Mouse (Mus musculus): Measurements from ENCODE around the gene Vps13c.

Vps13c gene

DNA sequence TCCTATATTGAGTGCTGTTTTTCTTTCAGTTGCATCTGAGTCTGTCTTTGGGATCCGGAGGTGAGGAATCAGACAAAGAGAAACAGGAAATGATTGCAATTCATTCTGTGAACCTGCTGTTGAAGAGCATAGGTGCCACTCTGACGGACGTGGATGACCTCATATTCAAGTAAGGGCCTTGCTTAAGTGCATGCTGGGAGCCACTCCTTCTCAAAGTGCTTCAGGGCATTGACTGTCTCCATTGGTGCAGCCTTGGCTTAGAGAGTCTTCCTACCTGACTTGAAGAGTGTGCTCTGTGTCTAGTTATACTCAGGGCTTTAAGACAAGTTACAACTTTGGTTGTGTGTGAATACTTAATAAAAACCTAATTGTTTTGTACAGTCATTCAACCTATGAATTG is 126.8 kb downstream of the Vps13c start:
- Histone ChIP-seq H3K36me3 (ENCODE audit: control insufficient read depth, insufficient read depth, low read length, poor library complexity, severe bottlenecking) (peaks cover 8% of the 10 kb centered on the region), H3K27me3 (ENCODE audit: control insufficient read depth, insufficient read depth, low read length, poor library complexity, severe bottlenecking) (no peaks in the 10 kb centered on the region)
- DNase-seq (ENCODE audit: low read depth, low spot score), result no peak

DNA sequence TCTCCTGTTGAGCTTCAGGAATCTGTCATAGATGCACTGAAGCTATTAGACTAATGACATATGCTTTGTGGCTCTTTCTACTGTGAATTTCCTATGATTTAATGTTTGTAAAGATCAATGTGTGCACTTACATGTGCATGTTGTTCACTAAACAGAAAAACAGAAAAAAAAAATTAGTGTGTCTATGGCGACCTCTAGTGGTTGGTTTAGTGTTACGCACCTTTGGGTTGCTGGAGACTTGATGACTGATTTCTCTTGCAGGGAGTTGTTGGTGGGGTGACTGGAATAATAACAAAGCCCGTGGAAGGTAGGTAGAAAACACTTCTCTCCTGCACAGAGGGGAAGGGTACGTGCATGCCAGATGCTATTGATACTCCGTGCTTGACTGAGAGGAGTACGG is 133.3 kb downstream of the Vps13c start:
- Histone ChIP-seq H3K36me3 (ENCODE audit: control insufficient read depth, insufficient read depth, low read length, poor library complexity, severe bottlenecking) (peaks cover 1% of the 10 kb centered on the region), H3K27me3 (ENCODE audit: control insufficient read depth, insufficient read depth, low read length, poor library complexity, severe bottlenecking) (no peaks in the 10 kb centered on the region)
- peak; percentile 60 for DNase-seq (ENCODE audit: low read depth, low spot score)

GRCm38 (mm10) chr9:67975491-67975890 is 135.3 kb downstream of the Vps13c start:
- no peak for DNase-seq (ENCODE audit: low read depth, low spot score)
- Histone ChIP-seq H3K27me3 (ENCODE audit: control insufficient read depth, insufficient read depth, low read length, poor library complexity, severe bottlenecking) (no peaks in the 10 kb centered on the region), H3K36me3 (ENCODE audit: control insufficient read depth, insufficient read depth, low read length, poor library complexity, severe bottlenecking) (no peaks in the 10 kb centered on the region; the same call in none of the 2 replicates)

GRCm38 (mm10) chr9:68006566-68006965 is 166.4 kb downstream of the Vps13c start:
- DNase-seq (ENCODE audit: low read depth, low spot score), result no peak
- H3K36me3 ChIP-seq (ENCODE audit: control insufficient read depth, insufficient read depth, low read length, poor library complexity, severe bottlenecking), result no peaks in the 10 kb centered on the region

DNA sequence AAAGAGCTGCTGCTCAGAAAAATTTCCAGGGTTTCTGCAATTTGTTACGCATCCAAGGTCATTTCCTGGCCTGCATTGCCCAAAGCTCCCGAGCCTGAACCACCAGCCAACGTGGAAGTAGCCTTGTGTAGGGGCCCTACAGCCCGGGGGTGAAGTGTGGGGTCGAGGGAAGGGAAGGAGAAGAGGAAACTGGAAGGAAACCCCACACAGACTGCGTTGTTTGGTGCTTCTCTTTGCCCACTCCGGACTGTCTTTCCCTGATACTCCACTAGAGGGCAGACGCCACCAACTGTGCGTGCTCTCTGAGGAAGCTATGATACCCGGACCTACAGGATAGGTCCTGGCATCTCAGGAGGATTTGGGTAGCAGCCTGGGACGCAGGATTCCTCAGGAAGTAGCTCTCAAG is 174.8 kb downstream of the Vps13c start:
- no peaks in the 10 kb centered on the region for H3K27me3 ChIP-seq (ENCODE audit: control insufficient read depth, insufficient read depth, low read length, poor library complexity, severe bottlenecking)
- no peaks in the 10 kb centered on the region for H3K36me3 ChIP-seq (ENCODE audit: control insufficient read depth, insufficient read depth, low read length, poor library complexity, severe bottlenecking)
- DNase-seq (ENCODE audit: low read depth, low spot score), result peak; percentile 51

More at GRCm38 (mm10) chr9:68006566-68006965, 166.4 kb downstream of the Vps13c start:
- no peaks in the 10 kb centered on the region for H3K27me3 ChIP-seq (ENCODE audit: control insufficient read depth, insufficient read depth, low read length, poor library complexity, severe bottlenecking)

- H3K27me3 ChIP-seq (ENCODE audit: control insufficient read depth, insufficient read depth, low read length, poor library complexity, severe bottlenecking), result no peaks in the 10 kb centered on the region
- no peak for DNase-seq (ENCODE audit: low read depth, low spot score)
- H3K36me3 ChIP-seq (ENCODE audit: control insufficient read depth, insufficient read depth, low read length, poor library complexity, severe bottlenecking), result no peaks in the 10 kb centered on the region
Observed at GRCm38 (mm10) chr9:68016255-68016954, 176.2 kb downstream of the Vps13c start.

DNA sequence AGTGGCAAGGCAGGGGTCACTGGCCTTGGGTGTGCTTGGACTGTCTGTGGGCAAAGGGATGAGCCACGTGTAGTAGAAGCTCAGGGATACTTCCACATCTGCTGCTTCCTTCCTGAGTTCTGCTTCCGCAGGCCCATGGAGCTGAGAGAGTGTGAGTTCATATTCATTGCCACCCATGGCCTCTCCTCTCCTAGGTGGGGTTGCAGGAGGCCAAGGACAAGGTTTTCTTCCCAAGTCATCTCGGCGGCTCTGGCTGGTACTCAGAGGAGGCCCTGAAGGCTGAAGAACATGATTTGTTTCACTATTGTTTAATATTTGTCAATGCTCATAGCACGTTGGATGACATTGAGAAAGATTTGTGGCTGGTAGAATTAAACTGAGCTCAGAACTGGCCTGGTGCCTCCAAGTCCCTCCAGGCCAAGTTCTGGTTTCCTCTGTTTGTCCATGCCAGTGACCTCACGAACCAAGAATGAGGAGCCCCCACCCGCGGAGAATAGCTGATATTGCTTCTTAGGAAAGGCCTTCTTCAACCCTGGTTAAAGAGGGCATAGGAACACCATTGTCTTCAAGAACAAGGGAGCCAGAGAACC is 180.7 kb downstream of the Vps13c start:
- no peaks in the 10 kb centered on the region for H3K36me3 ChIP-seq (ENCODE audit: control insufficient read depth, insufficient read depth, low read length, poor library complexity, severe bottlenecking)
- no peak for DNase-seq (ENCODE audit: low read depth, low spot score)
- H3K27me3 ChIP-seq (ENCODE audit: control insufficient read depth, insufficient read depth, low read length, poor library complexity, severe bottlenecking), result no peaks in the 10 kb centered on the region

- H3K36me3 ChIP-seq (ENCODE audit: control insufficient read depth, insufficient read depth, low read length, poor library complexity, severe bottlenecking), result no peaks in the 10 kb centered on the region
- no peak for DNase-seq (ENCODE audit: low read depth, low spot score)
Observed at GRCm38 (mm10) chr9:68022311-68023043, 182.3 kb downstream of the Vps13c start.

GRCm38 (mm10) chr9:68028631-68029030 is 188.4 kb downstream of the Vps13c start:
- H3K36me3 ChIP-seq (ENCODE audit: control insufficient read depth, insufficient read depth, low read length, poor library complexity, severe bottlenecking), result no peaks in the 10 kb centered on the region
- H3K27me3 ChIP-seq (ENCODE audit: control insufficient read depth, insufficient read depth, low read length, poor library complexity, severe bottlenecking), result no peaks in the 10 kb centered on the region
- DNase-seq (ENCODE audit: low read depth, low spot score), result no peak

More at GRCm38 (mm10) chr9:68022311-68023043, 182.3 kb downstream of the Vps13c start:
- H3K27me3 ChIP-seq (ENCODE audit: control insufficient read depth, insufficient read depth, low read length, poor library complexity, severe bottlenecking), result no peaks in the 10 kb centered on the region

GRCm38 (mm10) chr9:68033771-68034170 is 193.6 kb downstream of the Vps13c start:
- DNase-seq (ENCODE audit: low read depth, low spot score), result no peak
- Histone ChIP-seq H3K27me3 (ENCODE audit: control insufficient read depth, insufficient read depth, low read length, poor library complexity, severe bottlenecking) (no peaks in the 10 kb centered on the region), H3K36me3 (ENCODE audit: control insufficient read depth, insufficient read depth, low read length, poor library complexity, severe bottlenecking) (no peaks in the 10 kb centered on the region)

Measured in splenic B cell, adult 2 months (primary cell).